Mouse (Mus musculus) kidney, postnatal 14 days (tissue): Measurements from ENCODE around the gene Negr1.
A peak's percentile ranks its signal among the peaks of the same experiment; 100 is the strongest.

Source experiments
- DNase-seq: peaks from one replicate; pipeline ENCODE4 v3.0.0; 2022; ENCODE audit warnings: mixed read lengths

Gene Negr1

GRCm38 (mm10) chr3:157255863-157256262, 694.3 kb downstream of the Negr1 start:
- DNase-seq: no peak

DNA sequence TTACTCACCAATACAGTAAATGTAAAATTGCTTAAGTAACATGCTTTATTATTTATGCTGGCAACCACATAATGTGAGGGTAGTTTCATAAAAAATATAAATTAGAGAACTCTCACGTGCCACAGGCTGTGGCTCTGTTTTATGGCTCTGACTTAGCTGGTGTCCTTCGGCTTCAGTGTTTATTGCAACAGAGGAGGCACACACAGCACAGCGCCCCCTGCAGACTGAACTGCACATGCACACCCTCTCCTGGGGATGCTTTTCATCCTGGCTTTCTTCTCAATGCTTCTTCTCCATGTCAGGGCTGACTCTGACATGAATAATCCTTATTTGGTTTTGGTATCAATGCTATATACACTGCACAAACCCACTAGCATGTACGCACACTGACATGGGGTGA, 707.1 kb downstream of the Negr1 start:
- no peak for DNase-seq

- no peak for DNase-seq
These were observed 710.8 kb downstream of the Negr1 start for GRCm38 (mm10) chr3:157272379-157272778.

DNA sequence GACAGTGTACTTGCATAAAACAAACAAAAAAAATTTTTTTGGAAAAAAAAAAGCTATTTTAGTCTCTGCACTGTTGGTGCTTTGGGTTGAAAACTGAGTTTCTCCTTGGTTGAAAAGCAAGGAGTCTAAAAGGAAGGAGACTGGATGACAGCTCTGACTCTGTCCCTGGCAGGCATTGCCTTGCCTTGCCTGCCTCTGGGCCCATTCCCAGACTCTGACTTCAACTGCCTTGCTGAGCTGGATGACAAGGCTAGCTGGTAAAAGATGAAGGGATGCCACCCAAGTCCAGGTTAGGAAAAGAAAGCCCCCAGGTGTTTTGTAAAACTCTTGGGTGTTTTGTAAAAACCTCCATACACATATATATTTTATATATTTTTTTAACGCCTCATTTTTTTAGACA, 712.5 kb downstream of the Negr1 start:
- DNase-seq: no peak

GRCm38 (mm10) chr3:157279717-157280116, 718.1 kb downstream of the Negr1 start:
- DNase-seq: no peak

- DNase-seq: no peak
These were observed 719.7 kb downstream of the Negr1 start for GRCm38 (mm10) chr3:157281259-157281658.

DNA sequence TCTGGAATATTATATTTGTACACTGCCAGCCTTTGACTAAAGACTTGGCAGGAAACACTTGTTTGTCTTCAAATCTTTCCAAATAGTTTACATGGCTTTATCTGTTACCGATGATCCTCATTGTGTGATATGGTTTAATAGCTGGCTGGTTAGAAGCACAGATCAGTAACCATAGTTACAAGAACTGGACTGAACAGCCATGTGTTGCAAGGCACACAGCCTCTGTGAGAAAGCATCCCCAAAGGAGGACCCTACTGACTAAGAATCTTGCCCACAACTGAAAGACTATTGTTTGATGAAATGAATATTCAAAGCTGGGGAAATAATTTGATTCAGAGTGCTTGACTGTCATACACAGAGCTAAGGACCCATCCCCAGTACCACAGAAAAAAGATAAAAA, 729.7 kb downstream of the Negr1 start:
- no peak for DNase-seq

DNA sequence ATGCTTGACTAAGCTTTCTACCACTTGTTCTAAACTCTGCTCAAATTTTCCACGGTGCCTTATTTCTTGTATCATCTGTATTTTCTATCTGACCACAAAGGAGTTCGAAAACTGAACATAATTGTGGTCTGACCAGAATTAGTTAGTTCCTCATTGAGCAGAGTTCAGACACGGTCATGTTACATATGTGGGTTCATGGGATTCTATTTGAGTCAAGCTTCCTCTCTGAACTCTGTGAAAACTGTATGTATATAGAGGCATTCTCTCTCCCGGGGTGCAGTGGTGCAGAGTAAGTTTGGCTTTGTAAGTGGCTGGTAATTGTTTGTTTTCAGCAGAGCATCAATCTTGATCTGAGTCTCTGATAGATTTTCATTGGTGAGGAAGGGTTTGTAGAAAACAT, 735.6 kb downstream of the Negr1 start:
- DNase-seq: no peak

DNA sequence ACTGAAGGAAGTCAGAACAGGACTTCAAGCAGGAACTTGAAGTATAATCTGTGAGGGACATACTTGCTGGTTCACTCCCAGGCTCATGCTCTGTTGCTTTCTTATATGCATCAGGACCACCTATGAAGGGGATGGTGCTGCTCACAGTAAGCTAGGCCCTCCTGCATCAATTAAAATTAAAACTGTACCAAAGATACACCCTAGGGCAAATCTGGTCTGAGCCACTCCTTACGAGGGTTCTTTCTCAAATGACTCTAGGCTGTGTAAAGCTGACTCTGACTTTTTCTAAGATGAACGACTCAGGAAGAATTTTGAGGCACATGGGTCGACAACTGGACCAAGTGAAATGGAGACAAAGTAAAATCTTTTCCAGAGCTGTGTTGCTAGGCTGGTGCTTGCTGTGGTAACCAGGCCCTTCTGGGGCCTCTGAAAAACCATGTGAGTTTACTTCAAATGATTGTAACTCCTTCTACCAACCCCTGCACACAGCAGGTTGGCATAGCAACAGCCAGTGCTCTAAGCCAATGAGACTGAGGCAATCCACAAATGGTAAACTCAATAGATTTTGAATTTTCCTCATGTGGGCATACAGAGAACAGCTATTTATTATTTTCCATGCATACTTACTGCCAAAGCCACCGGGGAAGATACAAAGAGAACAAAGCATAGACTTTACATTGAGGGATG, 742.0 kb downstream of the Negr1 start:
- no peak for DNase-seq

DNA sequence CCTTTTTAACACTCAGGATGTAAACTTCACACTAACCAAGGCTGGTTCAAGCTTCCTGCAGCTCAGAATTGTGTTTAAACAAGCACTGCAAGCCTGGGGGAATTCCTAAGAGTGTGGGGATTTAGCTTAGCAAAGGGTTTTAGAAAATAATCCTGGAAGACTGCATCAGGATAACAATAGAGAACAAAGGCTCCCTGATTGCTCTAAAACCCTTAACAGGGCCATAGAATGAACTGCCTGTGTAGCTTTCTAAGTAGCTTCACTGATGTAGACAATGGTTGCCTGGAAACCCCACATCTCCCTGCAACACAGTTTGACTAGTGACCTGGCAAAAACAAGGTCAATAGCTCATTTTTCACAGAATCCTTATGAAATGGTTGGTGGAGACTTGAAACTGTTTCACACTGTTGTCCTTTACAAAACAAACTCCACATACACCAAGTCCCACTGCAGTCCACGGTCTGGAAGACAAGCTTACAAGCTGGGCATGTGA, 759.5 kb downstream of the Negr1 start:
- no peak for DNase-seq

- DNase-seq: no peak
These were observed 760.2 kb downstream of the Negr1 start for GRCm38 (mm10) chr3:157321834-157322233.

DNA sequence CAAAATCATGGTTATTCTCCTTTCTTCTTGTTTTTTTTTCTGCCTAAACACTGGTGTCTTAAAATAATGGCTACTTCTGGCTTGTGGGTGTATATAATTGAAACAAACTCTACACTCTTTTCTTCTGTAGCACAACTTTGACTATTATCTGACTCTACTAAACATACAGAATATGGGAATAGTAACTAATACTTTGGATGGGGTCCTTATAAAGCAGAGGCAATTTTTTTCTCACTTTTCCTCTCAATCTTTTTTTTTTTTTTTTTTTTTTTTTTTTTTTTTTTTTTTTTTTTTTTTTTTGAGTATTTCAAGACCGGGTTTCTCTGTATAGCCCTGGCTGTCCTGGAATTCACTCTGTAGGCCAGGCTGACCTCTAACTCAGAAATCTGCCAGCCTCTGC, 772.6 kb downstream of the Negr1 start:
- no peak for DNase-seq

GRCm38 (mm10) chr3:157349480-157349879, 787.9 kb downstream of the Negr1 start:
- DNase-seq: no peak

GRCm38 (mm10) chr3:157358905-157359304, 797.3 kb downstream of the Negr1 start:
- DNase-seq: peak; percentile 10

DNA sequence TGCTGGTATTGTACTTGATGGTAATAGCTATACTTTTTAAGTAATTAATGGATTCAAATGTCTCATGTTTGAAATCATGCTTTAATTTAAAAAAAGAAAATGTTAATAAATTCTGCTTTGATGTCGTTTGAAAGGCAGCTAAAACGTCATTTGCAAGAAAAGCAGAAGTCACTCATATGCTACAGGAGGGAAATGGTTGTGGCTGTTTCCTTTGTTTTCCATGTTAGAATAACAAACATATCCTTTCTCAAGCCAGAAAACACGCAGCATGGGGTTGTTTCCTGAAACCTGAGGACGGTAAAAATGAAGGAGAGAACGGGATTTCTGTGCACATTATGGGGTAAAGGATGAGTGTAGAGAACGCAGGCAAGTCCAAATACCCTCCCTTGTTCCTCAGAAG, 798.2 kb downstream of the Negr1 start:
- DNase-seq: no peak
